Mouse (Mus musculus) ES-Bruce4 (cell line): ENCODE measurements around the gene Tceal9. TPM values are rescaled to one million over a fixed set of nuclear protein-coding genes. Genes with fewer than 3 reads are reported as not detected.

Experiments
- H3K27ac ChIP-seq: 2 replicates; pipeline ENCODE4 v1.5.1; 2012; ENCODE audit warnings: low read length, inconsistent platforms; ENCODE audit not compliant: insufficient read depth
- H3K27me3 ChIP-seq: 2 replicates; pipeline ENCODE4 v1.6.1; 2012; ENCODE audit warnings: mild to moderate bottlenecking, low read length, inconsistent platforms; ENCODE audit not compliant: control insufficient read depth, poor library complexity, insufficient read depth, severe bottlenecking
- H3K36me3 ChIP-seq: 2 replicates; pipeline ENCODE4 v1.6.1; 2012; ENCODE audit warnings: inconsistent platforms, mild to moderate bottlenecking, low read length, moderate library complexity; ENCODE audit not compliant: control insufficient read depth, poor library complexity, insufficient read depth, severe bottlenecking
- H3K4me1 ChIP-seq: one replicate; pipeline ENCODE4 v1.8.1; 2011; ENCODE audit warnings: low read length; ENCODE audit not compliant: control insufficient read depth, insufficient read depth
- H3K4me3 ChIP-seq: 2 replicates; pipeline ENCODE4 v1.5.1; 2011; ENCODE audit warnings: low read depth, mild to moderate bottlenecking, low read length
- H3K9ac ChIP-seq: 2 replicates; pipeline ENCODE4 v1.6.1; 2012; ENCODE audit warnings: low read depth, mild to moderate bottlenecking, inconsistent platforms; ENCODE audit not compliant: poor library complexity, severe bottlenecking
- H3K9me3 ChIP-seq: replicated peaks from 2 replicates; pipeline ENCODE4 v1.6.1; 2012; ENCODE audit warnings: mild to moderate bottlenecking, low read length, inconsistent platforms; ENCODE audit not compliant: control insufficient read depth, poor library complexity, insufficient read depth, severe bottlenecking
- CTCF ChIP-seq: IDR thresholded peaks from one replicate; pipeline ENCODE4 v1.8.1; 2011; ENCODE audit warnings: low read depth, low read length
- EP300 ChIP-seq: IDR thresholded peaks from 2 replicates; pipeline ENCODE4 v1.6.1; 2011; ENCODE audit warnings: low read depth, low read length; ENCODE audit not compliant: insufficient read depth
- POLR2A ChIP-seq: IDR thresholded peaks from one replicate; pipeline ENCODE4 v1.8.1; 2011; ENCODE audit warnings: low read length; ENCODE audit not compliant: insufficient read depth
- polyA plus RNA-seq: library from polyadenylated mRNA; stranded (reverse); fragments of >200 nt; gene quantifications from 2 replicates; pipeline ENCODE4 v1.2.4, GENCODE M21; 2011; ENCODE audit warnings: low read depth; ENCODE audit not compliant: missing spikeins, insufficient read depth, insufficient read length

The Tceal9 gene
- polyA plus RNA-seq, 1 experiment, result 527 TPM

GRCm38 (mm10) chrX:136278401-136278800 is 33.5 kb downstream of the Tceal9 start:
- H3K27me3 ChIP-seq, result no peaks in the 10 kb centered on the region
- H3K9ac ChIP-seq, result no peak overlapping the region
- H3K4me3 ChIP-seq, result no peak overlapping the region
- H3K36me3 ChIP-seq, result no peaks in the 10 kb centered on the region
- TF ChIP-seq EP300 (no peak), CTCF (no peak), POLR2A (no peak)
- no peak overlapping the region for H3K27ac ChIP-seq
- no peaks in the 10 kb centered on the region for H3K9me3 ChIP-seq
- H3K4me1 ChIP-seq, result no peaks in the 10 kb centered on the region

GRCm38 (mm10) chrX:136279410-136279809 is 34.5 kb downstream of the Tceal9 start:
- no peaks in the 10 kb centered on the region for H3K9me3 ChIP-seq
- no peak overlapping the region for H3K9ac ChIP-seq
- no peak overlapping the region for H3K4me3 ChIP-seq
- no peak for TF ChIP-seq POLR2A
- TF ChIP-seq CTCF, result no peak
- H3K27me3 ChIP-seq, result no peaks in the 10 kb centered on the region
- H3K36me3 ChIP-seq, result no peaks in the 10 kb centered on the region
- no peaks in the 10 kb centered on the region for H3K4me1 ChIP-seq
- no peak overlapping the region for H3K27ac ChIP-seq

DNA sequence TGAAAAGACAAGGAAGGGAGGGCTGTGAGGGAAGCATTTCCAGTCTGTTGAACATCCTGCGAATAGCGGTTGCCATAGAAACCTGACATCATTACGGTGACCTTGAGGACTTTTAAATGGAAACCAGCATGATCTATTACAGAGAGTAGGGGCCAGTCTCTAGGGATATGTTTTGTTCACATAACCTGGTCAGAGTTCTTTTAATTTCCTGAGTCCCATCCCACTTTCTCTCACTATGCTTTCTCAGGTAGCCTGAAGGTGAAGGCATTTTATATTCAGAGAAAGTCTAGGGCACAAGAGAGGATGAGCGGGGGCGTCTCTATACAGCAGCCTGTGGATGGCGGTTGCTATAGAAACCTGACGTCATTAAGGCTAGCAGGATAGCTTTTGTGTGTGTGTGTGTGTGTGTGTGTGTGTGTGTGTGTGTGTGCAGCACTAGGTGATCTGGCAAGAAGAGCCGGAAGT is 46.0 kb downstream of the Tceal9 start:
- H3K4me3 ChIP-seq, result no peak overlapping the region
- H3K36me3 ChIP-seq, result no peaks in the 10 kb centered on the region
- no peak overlapping the region for H3K27ac ChIP-seq
- no peaks in the 10 kb centered on the region for H3K27me3 ChIP-seq
- H3K9me3 ChIP-seq, result no peaks in the 10 kb centered on the region
- H3K9ac ChIP-seq, result no peak overlapping the region
- TF ChIP-seq CTCF (no peak), EP300 (no peak), POLR2A (no peak)
- H3K4me1 ChIP-seq, result no peaks in the 10 kb centered on the region

Other genes with a start within 250 kb of the Tceal9 start
- gene Arxes1, start 211.7 kb upstream of the Tceal9 start, polyA plus RNA-seq, result 6.5 and 8.9 TPM in 2 replicates
- 42.4 and 46.5 TPM in 2 replicates for gene Bex2, start 176.8 kb upstream of the Tceal9 start, polyA plus RNA-seq
- gene Nxf3, start 159.8 kb upstream of the Tceal9 start, polyA plus RNA-seq, result 0.40 TPM in 1 of 2 replicates, not detected in the other
- 212 and 219 TPM in 2 replicates for gene Bex4, start 106.1 kb upstream of the Tceal9 start, polyA plus RNA-seq
- gene Tceal8, start 72.7 kb upstream of the Tceal9 start, polyA plus RNA-seq, result 196 and 214 TPM in 2 replicates
- gene Tceal5, start 41.2 kb upstream of the Tceal9 start, polyA plus RNA-seq, result 13.1 and 15.4 TPM in 2 replicates
- gene Tceal7, start 30.3 kb upstream of the Tceal9 start, polyA plus RNA-seq, result 1.2 and 3.8 TPM in 2 replicates
- 846 and 903 TPM in 2 replicates for gene Bex1, start 29.6 kb upstream of the Tceal9 start, polyA plus RNA-seq
- 569 and 632 TPM in 2 replicates for gene Bex3, start 25.2 kb downstream of the Tceal9 start, polyA plus RNA-seq